Mouse (Mus musculus) WW6 (cell line): ENCODE data around the gene Igfbp3.
"Not testable (repeated sequence)": the region's sequence is repeated elsewhere in the genome, so short reads cannot be mapped to it uniquely, and the experiment has no call there.

Source experiments
- DNase-seq: peaks from one replicate; pipeline ENCODE4 v3.0.0-alpha.2; 2013; ENCODE audit warnings: low read depth, low spot score

Gene Igfbp3

GRCm38 (mm10) chr11:7213501-7214341 is at the start of gene Igfbp3:
Gene Igfbp3, minus strand, starts transcription at chr11:7213923.
- DNase-seq, result peak; percentile 61

DNA sequence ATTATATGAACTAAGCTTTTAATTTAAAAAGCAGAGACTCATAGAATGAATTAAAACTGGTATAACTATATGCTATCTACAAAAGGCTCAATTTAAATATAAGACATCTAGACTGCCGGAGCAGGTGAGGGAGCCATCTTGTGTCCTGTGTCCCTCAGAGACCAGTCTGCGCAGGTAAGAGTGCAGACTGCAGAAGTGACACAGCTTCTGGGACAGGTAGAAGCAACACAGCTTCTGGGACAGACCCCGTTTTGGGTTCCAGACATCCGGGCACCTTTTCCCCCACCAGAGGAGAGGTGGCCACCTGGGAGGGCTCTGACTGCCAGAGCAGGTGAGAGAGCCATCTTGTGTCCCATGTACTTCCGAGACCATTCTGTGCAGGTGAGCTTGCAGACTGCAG is 37.1 kb upstream of the Igfbp3 start:
- DNase-seq, result no peak

DNA sequence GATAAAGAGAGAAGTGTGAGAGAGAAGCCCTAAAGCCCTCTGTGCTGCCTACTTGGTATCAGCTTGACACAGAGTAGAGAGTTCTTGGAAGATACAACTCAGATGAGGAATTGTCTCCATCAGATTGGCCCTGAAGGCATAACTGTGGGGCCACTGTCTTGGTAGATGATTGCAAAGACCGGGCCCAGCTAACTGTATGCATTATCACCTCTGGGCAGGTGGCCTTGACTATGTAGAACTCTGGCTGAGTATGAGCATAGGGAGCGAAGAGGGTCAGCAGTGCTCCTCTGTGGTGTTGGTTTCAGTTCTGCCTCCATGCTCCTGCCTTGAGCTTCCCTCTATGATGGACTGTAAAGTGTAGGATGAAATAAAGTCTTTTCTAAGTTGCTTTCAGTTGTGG is 36.7 kb upstream of the Igfbp3 start:
- no peak for DNase-seq

- no peak for DNase-seq
Measured at GRCm38 (mm10) chr11:7244782-7245181, 31.1 kb upstream of the Igfbp3 start.

- DNase-seq, result no peak
Measured at GRCm38 (mm10) chr11:7239041-7239740, 25.5 kb upstream of the Igfbp3 start.

DNA sequence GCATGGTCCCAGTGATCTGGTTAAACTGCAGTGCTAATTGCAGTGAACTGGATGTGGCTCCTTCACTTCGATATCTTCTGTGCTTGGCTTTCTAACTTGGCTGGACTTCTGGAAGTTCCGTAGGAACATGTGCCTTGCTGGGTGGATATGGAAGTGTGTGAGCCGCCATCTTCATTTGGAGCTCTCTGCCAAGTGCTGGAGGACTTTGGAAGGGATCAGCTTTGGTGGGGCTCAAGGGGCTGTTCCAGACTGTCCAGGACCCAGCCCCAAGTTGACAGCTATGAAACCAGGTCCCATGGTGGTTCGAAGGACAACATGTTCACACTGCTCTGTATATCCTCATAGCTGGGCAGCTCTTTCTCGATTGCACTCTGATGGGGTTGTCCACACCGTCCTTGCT is 24.8 kb upstream of the Igfbp3 start:
- DNase-seq, result no peak

DNA sequence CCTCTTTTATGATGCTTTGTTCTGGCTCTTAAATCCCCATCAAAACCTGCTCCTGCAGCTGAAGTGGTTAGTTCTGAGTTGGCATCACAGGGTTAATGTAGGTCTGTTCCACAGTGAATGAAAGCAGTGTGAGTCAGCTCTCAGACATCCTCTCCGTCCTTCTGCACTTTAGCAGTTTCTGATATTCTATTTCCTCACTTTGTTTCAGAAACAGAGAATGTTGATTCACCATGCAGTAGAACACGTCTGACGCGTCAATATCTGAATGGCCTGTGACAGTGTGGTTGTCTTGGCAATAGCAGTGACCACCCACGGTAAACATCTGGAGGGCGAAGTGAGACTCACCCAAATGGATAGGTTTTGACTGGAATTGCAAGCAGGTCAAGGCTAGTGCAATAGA is 24.0 kb upstream of the Igfbp3 start:
- no peak for DNase-seq

- DNase-seq, result no peak
Measured at GRCm38 (mm10) chr11:7236751-7237150, 23.0 kb upstream of the Igfbp3 start.

DNA sequence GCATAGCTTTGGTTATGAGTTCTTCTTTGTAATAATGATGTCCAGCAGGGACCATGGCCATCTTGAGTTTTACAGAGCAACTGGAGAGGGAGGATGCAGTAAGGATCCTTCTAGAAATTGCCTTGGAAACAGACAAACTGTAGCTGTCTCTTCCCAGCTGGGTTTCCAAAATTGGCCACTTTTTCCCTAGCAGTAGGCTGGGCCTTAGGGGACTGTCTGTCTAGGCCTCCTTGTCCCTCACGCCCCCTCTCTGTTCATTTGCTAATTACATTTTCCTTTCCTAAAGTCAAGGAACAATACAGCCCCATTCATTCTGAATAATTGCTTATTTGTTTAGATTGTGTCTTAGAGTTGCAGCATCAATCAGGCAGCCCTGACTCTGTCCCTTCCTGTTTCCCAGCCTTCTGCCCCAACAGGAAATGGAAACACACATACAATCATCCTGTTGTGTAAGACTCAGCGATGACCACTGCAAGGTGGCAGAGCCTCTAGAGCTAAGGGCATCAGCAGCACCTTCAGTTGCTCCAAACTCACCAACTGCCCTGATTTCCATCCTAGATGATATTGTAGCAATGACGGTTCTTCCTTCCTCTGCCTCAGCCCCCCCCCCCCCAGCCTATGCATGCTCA is 21.4 kb upstream of the Igfbp3 start:
- no peak for DNase-seq

- DNase-seq, result no peak
Measured at GRCm38 (mm10) chr11:7234436-7234835, 20.7 kb upstream of the Igfbp3 start.

DNA sequence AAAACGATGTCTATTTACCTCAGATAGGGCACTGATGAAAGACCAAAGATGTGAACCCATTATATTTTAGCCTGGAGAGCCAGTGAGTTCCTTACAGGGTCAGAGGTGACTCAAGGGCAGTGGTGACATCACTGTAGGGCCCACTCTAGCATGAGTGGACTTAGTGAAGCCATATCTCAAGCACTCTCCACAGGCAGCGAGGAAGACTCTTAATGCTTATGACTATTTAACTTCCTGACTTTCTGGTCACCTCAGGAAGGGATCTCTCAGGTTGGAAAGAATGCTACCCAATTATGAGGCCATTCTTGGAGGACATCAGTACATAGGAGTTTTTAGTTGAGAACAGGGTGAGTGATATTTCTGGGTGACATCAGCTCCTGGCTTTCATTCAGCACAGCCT is 19.6 kb upstream of the Igfbp3 start:
- DNase-seq, result no peak

- DNase-seq, result no peak
Measured at GRCm38 (mm10) chr11:7231958-7232357, 18.2 kb upstream of the Igfbp3 start.

DNA sequence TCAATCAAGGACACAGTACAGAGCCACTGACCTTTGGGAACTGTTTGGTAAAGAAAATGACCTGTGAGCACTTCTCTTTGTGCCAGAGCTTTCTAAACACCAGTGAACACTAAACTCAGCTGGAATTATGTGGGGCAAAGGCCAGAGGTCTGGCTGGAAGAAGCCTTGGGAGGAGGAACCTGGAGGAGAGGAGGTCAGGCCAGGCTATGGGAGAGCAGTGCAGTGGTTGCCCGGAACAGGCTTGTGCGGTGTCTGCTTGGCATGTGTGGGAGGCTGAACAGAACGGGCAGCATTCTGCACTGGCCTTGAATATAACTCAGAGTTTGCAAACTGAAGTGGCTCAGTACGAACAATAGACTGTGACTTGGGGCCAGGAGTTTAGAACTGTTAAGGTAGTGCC is 16.3 kb upstream of the Igfbp3 start:
- DNase-seq, result no peak

DNA sequence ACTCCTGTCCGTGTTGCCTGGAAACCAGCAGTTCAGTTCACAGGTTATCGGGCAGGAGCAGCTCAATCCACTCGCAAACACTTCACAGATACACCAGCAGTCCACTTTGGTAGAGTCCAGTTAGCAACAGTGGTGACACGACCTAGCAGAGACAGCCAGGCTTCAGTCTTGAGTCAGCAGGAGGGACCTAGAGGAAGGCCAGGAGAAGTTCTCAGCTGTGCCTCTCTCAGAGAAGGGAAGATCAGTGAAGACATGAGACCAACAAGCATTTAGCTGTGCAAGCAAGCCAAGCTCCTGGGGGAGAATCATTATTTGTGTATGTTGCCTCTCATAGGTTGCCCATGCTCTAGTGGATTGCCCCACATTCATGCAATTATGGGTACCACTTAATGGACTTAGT is 14.4 kb upstream of the Igfbp3 start:
- no peak for DNase-seq

DNA sequence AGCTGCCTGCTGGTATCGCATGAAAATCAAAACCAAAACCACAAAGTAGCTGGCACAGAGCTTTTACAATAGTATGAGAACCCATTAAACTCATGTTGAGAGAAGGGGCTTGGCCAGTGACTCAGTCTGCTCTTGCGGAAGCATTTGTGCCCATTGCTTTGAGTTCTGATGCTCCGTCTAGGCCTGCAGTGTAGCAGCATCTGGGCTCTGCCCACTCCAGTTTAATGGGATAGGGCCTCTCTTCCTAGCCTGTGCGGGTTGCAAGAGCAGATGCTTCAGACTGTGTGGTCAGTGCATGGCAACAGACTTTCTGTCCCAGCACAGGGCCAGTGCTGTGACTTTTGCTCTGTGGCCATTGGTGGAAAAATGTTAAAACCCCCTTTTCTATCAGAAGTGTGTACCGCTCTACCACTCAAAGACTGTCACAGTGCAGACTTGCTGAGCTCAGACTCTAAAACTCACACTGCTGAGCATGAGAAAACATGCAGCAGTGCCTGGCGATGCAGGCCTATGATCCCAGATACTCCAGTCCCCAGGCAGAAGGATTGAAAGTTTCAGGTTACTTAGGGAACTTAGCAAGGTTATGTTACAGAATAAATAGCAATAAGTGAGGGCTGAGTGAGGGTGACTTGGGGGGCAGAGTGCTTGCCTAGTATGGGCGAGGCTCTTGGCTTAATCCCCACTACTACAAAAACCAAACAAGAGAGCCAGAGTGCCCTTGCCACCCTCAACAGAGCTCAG is 13.3 kb upstream of the Igfbp3 start:
- DNase-seq, result no peak

DNA sequence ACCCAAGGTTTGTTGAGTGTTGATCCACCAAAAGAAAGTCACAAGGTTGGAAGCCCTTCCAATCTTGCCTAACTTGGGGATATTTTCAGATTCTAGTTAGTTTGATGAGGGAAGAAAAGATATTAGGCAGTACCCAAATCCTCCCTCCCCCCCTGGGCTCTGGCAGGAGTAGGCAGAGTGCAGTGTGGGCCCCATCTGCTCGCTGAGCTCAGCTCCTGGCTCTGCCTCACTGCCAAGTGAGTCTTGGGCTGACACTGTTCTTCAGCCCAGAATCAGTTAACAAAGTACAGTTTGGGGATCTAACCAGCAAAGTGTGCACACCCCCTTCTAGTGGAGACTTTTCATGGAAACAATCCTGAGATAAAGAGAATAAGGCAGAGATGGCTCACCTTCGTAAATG is 12.5 kb upstream of the Igfbp3 start:
- no peak for DNase-seq

DNA sequence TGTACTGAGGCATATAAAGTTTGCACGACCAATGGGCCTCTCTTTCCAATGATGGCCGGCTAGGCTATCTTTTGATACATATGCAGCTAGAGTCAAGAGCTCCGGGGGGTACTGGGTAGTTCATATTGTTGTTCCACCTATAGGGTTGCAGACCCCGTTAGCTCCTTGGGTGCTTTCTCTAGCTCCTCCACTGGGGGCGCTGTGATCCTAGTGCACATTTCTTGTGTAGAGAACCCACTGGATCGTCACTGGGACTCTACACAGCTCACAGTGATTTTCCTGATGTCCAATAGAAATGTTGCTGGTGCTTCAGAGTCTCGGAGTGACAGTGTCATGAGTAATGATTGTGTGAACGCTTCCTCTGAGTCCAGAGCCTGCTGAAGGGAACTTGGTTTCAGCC is 8.1 kb upstream of the Igfbp3 start:
- not testable (repeated sequence) for DNase-seq

DNA sequence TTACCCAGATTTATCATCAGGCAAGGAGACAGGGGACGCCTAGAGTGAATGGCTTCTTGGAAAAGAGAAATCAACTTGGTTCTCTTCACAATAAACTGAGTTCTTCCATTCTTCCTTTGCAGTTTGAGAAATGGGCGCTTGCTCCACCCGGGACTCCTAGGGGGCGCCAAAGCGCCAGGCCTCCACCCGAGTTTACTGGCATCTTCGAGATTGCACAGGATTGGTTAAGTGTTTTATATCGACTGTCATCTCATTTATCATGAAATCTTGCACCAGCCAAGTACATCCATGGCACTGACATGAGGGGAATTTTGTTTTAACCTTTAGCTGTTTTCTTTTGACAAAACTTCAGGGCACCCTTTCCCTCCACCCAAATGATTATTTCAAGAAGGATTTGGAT is 2.0 kb upstream of the Igfbp3 start:
- no peak for DNase-seq

DNA sequence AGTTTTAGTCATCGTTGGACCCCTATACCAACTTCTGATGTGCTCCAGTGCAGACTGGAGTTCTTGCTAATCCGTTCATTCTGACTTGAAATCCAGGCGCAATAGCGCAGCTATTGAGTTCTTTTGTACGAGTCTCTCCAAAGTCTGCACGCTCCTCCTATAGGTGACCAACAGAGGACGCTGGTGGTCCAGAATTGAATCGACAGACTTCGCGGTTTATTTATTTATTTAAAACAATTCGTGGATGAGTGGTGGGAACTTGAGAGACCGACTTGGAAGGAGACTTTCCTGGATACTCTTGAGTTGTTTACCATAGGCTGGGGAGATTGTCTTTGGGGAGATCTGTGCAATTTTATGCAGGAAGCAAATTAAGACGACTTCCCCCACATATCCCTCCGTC is 1.0 kb upstream of the Igfbp3 start:
- no peak for DNase-seq

GRCm38 (mm10) chr11:7214342-7214660 is 578 bp upstream of the Igfbp3 start:
- no peak for DNase-seq

GRCm38 (mm10) chr11:7213161-7213500 is 592 bp downstream of the Igfbp3 start:
- no peak for DNase-seq

DNA sequence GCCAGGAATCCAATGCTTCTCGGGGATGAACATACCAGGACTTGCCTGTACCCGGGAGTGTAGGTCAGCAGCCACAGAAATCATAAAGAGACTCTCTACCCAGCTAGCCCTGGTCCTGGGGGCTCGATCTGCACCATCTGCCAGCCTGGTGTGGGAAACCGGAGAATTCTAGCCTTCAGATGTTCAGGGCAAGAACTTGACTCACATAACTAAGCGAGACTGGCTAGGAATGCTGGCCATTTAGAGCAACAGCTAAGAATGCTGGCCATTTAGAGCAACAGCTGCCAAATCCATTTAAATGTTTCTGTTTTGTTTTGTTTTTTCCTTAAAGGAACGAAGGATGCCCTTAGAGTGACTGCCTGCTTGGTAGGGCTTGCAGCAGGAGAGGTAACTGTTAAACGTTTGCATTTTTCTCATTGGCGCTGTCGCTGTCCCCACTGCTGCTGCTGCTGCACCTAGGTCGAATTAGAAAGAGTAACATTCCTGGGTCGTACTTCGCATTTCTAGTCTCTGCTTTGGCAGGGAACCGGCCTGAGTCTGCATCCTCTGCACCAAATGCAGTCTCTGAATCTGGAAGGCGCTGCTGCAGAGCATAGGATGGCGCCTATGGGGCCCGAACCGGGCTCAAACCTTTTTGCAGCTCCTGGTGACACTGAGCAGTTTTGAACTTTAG is 1.5 kb downstream of the Igfbp3 start:
- DNase-seq, result no peak
